Mouse (Mus musculus): ENCODE results near the gene Ciao1.

DNA sequence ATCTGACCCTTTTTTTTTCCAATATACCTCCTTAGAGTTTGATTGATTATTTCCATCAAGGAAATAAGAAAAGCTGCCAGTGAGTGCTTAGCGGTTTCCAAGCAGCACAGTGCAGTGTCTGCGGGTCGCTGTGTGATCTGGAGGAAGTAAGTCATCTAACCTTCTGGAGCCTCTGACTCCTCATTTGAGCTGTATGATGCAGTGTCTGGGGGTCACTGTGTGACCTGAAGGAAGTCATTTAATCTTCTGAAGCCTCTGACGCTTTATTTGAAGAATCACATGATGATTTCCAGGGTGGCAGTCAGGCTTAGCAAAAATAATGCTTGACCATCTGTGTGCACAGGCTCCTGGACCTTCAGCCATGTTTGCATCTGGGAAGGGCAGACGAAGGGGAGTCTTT, 5.2 kb upstream of the Ciao1 start:
- TF ChIP-seq CTCF (IDR thresholded peaks at IDR 0.05; ENCODE audit: extremely low read depth, insufficient read depth, insufficient read length, insufficient replicate concordance) = no peak
- TF ChIP-seq POLR2A (IDR thresholded peaks at IDR 0.05; ENCODE audit: low read depth, low read length) = no peak

Data from spleen, adult 2 months (tissue).